Mouse (Mus musculus) forebrain, embryonic 11.5 days (tissue): ENCODE results near the gene Slc22a23. TPM values are rescaled to one million over a fixed set of nuclear protein-coding genes. Genes with fewer than 3 reads are reported as not detected.

ENCODE experiments used
- ATAC-seq: fragments of 200-750 bp; cut with Nextera tagmentation; replicated peaks from 2 replicates; pipeline ENCODE4 v1.8.0; 2017; ENCODE audit warnings: moderate TSS enrichment; ENCODE audit not compliant: low FRiP score
- DNase-seq: peaks from one replicate; pipeline ENCODE4 v3.0.0-alpha.2; 2017; ENCODE audit warnings: low spot score
- H3K27ac ChIP-seq: fragments of 300-500 bp; sonication (generic); 2 replicates; pipeline ENCODE4 v1.5.1; 2014; ENCODE audit warnings: low read depth, low read length
- H3K27me3 ChIP-seq: fragments of 300-500 bp; sonication (generic); 2 replicates; pipeline ENCODE4 v1.6.1; 2014; ENCODE audit warnings: mild to moderate bottlenecking, low read length, mixed read lengths; ENCODE audit not compliant: control insufficient read depth, insufficient read depth
- H3K36me3 ChIP-seq: fragments of 300-500 bp; sonication (generic); 2 replicates; pipeline ENCODE4 v1.6.1; 2014; ENCODE audit warnings: mild to moderate bottlenecking, low read length, moderate library complexity, mixed read lengths; ENCODE audit not compliant: control insufficient read depth, insufficient read depth
- H3K4me1 ChIP-seq: fragments of 300-500 bp; sonication (generic); replicated peaks from 2 replicates; pipeline ENCODE4 v1.6.1; 2014; ENCODE audit warnings: low read length, mixed read lengths; ENCODE audit not compliant: control insufficient read depth, insufficient read depth
- H3K4me2 ChIP-seq: fragments of 300-500 bp; sonication (generic); 2 replicates; pipeline ENCODE4 v1.6.1; 2014; ENCODE audit warnings: low read depth, mild to moderate bottlenecking, low read length, moderate library complexity, mixed read lengths; ENCODE audit not compliant: severe bottlenecking
- H3K4me3 ChIP-seq: fragments of 300-500 bp; sonication (generic); 2 replicates; pipeline ENCODE4 v1.5.1; 2014; ENCODE audit warnings: low read depth, low read length
- H3K9ac ChIP-seq: fragments of 300-500 bp; sonication (generic); 2 replicates; pipeline ENCODE4 v1.6.1; 2014; ENCODE audit warnings: low read length
- H3K9me3 ChIP-seq: fragments of 300-500 bp; sonication (generic); 2 replicates; pipeline ENCODE4 v1.6.1; 2016; ENCODE audit warnings: low read length, mixed read lengths; ENCODE audit not compliant: control insufficient read depth
- WGBS: fragments of 180-500 bp; shearing (Covaris S2); extraction: QIAGEN DNeasy Blood & Tissue Kit; methylation state at CpG from one replicate; pipeline ENCODE4 v1.1.7; 2014; 5-methylcytosine and 5-hydroxymethylcytosine counted together
- polyA plus RNA-seq: library from polyadenylated mRNA; unstranded; fragments of >200 nt; fragmentation: Nextera tagmentation; extraction: Ambion mirVana; gene quantifications from 2 replicates; pipeline ENCODE4 v1.2.1, GENCODE M21; 2014

Slc22a23 gene
- polyA plus RNA-seq, 1 experiment from 2014 or later: 16.9 TPM

GRCm38 (mm10) chr13:34371951-34372869 lies 27.2 kb upstream of the Slc22a23 start:
- Histone ChIP-seq H3K9me3 (no peaks in the 10 kb centered on the region), H3K27ac (no peak overlapping the region), H3K4me2 (no peak overlapping the region), H3K27me3 (no peaks in the 10 kb centered on the region), H3K4me1 (no peaks in the 10 kb centered on the region), H3K36me3 (no peaks in the 10 kb centered on the region), H3K9ac (no peak overlapping the region), H3K4me3 (no peak overlapping the region)
- ATAC-seq (no peak), DNase-seq (no peak)
- WGBS: 83% methylated on average over 6 of the region's 6 CpGs

- DNase-seq (no peak), ATAC-seq (no peak)
- Histone ChIP-seq H3K4me1 (no peaks in the 10 kb centered on the region), H3K27me3 (no peaks in the 10 kb centered on the region), H3K4me2 (no peak overlapping the region), H3K27ac (no peak overlapping the region), H3K4me3 (no peak overlapping the region), H3K9ac (no peak overlapping the region), H3K36me3 (no peaks in the 10 kb centered on the region), H3K9me3 (no peaks in the 10 kb centered on the region)
- 85% methylated on average over 4 of the region's 4 CpGs for WGBS
Observed at GRCm38 (mm10) chr13:34370281-34370825, 25.4 kb upstream of the Slc22a23 start.

- DNase-seq (no peak), ATAC-seq (no peak)
- Histone ChIP-seq H3K27me3 (no peaks in the 10 kb centered on the region), H3K9me3 (no peaks in the 10 kb centered on the region), H3K4me1 (no peaks in the 10 kb centered on the region), H3K36me3 (no peaks in the 10 kb centered on the region), H3K4me2 (no peak overlapping the region), H3K27ac (no peak overlapping the region), H3K4me3 (no peak overlapping the region), H3K9ac (no peak overlapping the region)
- WGBS: 81% methylated on average over 1 of the region's 1 CpGs
Observed at GRCm38 (mm10) chr13:34365226-34365625, 20.2 kb upstream of the Slc22a23 start.

- no peak for ATAC-seq
- Histone ChIP-seq H3K4me3 (no peak overlapping the region), H3K4me1 (no peaks in the 10 kb centered on the region), H3K9me3 (no peaks in the 10 kb centered on the region), H3K36me3 (no peaks in the 10 kb centered on the region), H3K27me3 (no peaks in the 10 kb centered on the region), H3K9ac (no peak overlapping the region), H3K4me2 (no peak overlapping the region), H3K27ac (no peak overlapping the region)
- DNase-seq: no peak
- 96% methylated on average over 5 of the region's 5 CpGs for WGBS
Observed at GRCm38 (mm10) chr13:34355656-34356055, 10.7 kb upstream of the Slc22a23 start.

- ATAC-seq (no peak), DNase-seq (no peak)
- no peak overlapping the region for H3K27ac ChIP-seq
- H3K9me3 ChIP-seq: no peaks in the 10 kb centered on the region
- H3K27me3 ChIP-seq: no peaks in the 10 kb centered on the region
- H3K4me3 ChIP-seq: no peak overlapping the region
- no peaks in the 10 kb centered on the region for H3K4me1 ChIP-seq
- 88% methylated on average over 10 of the region's 10 CpGs for WGBS
- H3K4me2 ChIP-seq: no peak overlapping the region
- H3K36me3 ChIP-seq: no peaks in the 10 kb centered on the region
- H3K9ac ChIP-seq: no peak overlapping the region
Observed at GRCm38 (mm10) chr13:34354830-34355624, 10.0 kb upstream of the Slc22a23 start.

GRCm38 (mm10) chr13:34353241-34353640 lies 8.3 kb upstream of the Slc22a23 start:
- ATAC-seq (no peak), DNase-seq (no peak)
- Histone ChIP-seq H3K4me3 (no peak overlapping the region), H3K36me3 (no peaks in the 10 kb centered on the region), H3K27me3 (no peaks in the 10 kb centered on the region), H3K9me3 (no peaks in the 10 kb centered on the region), H3K9ac (no peak overlapping the region), H3K4me1 (no peaks in the 10 kb centered on the region), H3K4me2 (no peak overlapping the region), H3K27ac (no peak overlapping the region)
- WGBS: 77% methylated on average over 7 of the region's 7 CpGs

- Histone ChIP-seq H3K9ac (no peak overlapping the region), H3K27me3 (no peaks in the 10 kb centered on the region), H3K4me2 (no peak overlapping the region), H3K4me3 (no peak overlapping the region), H3K4me1 (no peaks in the 10 kb centered on the region), H3K27ac (no peak overlapping the region), H3K36me3 (no peaks in the 10 kb centered on the region), H3K9me3 (no peaks in the 10 kb centered on the region)
- DNase-seq: no peak
- ATAC-seq: no peak
Observed at GRCm38 (mm10) chr13:34351437-34351836, 6.5 kb upstream of the Slc22a23 start.

- ATAC-seq: no peak
- peaks cover 6% of the 10 kb centered on the region for H3K4me1 ChIP-seq
- 72% methylated on average over 7 of the region's 7 CpGs for WGBS
- no peak overlapping the region for H3K4me3 ChIP-seq
- H3K27ac ChIP-seq: no peak overlapping the region
- no peaks in the 10 kb centered on the region for H3K36me3 ChIP-seq
- H3K9ac ChIP-seq: no peak overlapping the region
- no peak for DNase-seq
- H3K27me3 ChIP-seq: peaks cover 2% of the 10 kb centered on the region; the same call in 1 of the 2 replicates
- H3K4me2 ChIP-seq: no peak overlapping the region
- no peaks in the 10 kb centered on the region for H3K9me3 ChIP-seq
Observed at GRCm38 (mm10) chr13:34347960-34348889, 3.2 kb upstream of the Slc22a23 start.
